Mouse (Mus musculus): ENCODE results near the gene Sptan1. TPM values are rescaled to one million over a fixed set of nuclear protein-coding genes. Genes with fewer than 3 reads are reported as not detected.

Sptan1 gene
- polyA plus RNA-seq, 1 experiment from 2014 or later = 156 TPM

GRCm38 (mm10) chr2:30061215-30062166 is 96.1 kb downstream of the Sptan1 start:
- Histone ChIP-seq H3K27me3 (ENCODE audit: control insufficient read depth, insufficient read depth, low read length) (no peaks in the 10 kb centered on the region), H3K36me3 (ENCODE audit: control insufficient read depth, insufficient read depth, low read length) (no peaks in the 10 kb centered on the region), H3K4me2 (ENCODE audit: low read length) (peak overlapping the region; percentile 91), H3K4me3 (ENCODE audit: control insufficient read depth in 1 of 2, insufficient read depth in 1 of 2, low read depth in 1 of 2, low read length in 2 of 2) (peak overlapping the region; percentile 64 to 67), H3K4me1 (ENCODE audit: control insufficient read depth in 2 of 2, insufficient read depth in 2 of 2, low read length in 2 of 2) (peaks cover 19 to 22% of the 10 kb centered on the region in 2 experiments), H3K9ac (ENCODE audit: low read length) (peak overlapping the region; percentile 83), H3K27ac (replicated peaks in 1 of 2; ENCODE audit: control insufficient read depth in 1 of 2, insufficient read depth in 1 of 2, low read depth in 2 of 2, low read length in 2 of 2) (peak overlapping the region; percentile 96), H3K9me3 (ENCODE audit: control insufficient read depth, low read length) (no peaks in the 10 kb centered on the region)
- no peak for ATAC-seq (ENCODE audit: insufficient number of reproducible peaks, insufficient read depth, low FRiP score, low read depth)
- 8% methylated on average over 37 of the region's 37 CpGs for WGBS

GRCm38 (mm10) chr2:30062249-30063093 is 97.1 kb downstream of the Sptan1 start:
- Histone ChIP-seq H3K36me3 (ENCODE audit: control insufficient read depth, insufficient read depth, low read length) (no peaks in the 10 kb centered on the region), H3K9ac (ENCODE audit: low read length) (peak overlapping the region; percentile 83), H3K9me3 (ENCODE audit: control insufficient read depth, low read length) (no peaks in the 10 kb centered on the region), H3K27me3 (ENCODE audit: control insufficient read depth, insufficient read depth, low read length) (no peaks in the 10 kb centered on the region), H3K27ac (replicated peaks in 1 of 2; ENCODE audit: control insufficient read depth in 1 of 2, insufficient read depth in 1 of 2, low read depth in 2 of 2, low read length in 2 of 2) (peak overlapping the region; percentile 96), H3K4me1 (ENCODE audit: control insufficient read depth in 2 of 2, insufficient read depth in 2 of 2, low read length in 2 of 2) (peaks cover 16 to 22% of the 10 kb centered on the region in 2 experiments), H3K4me3 (ENCODE audit: control insufficient read depth in 1 of 2, insufficient read depth in 1 of 2, low read depth in 1 of 2, low read length in 2 of 2) (peak overlapping the region; percentile 64 to 67), H3K4me2 (ENCODE audit: low read length) (peak overlapping the region; percentile 91)
- WGBS = under 1% methylated on average over 40 of the region's 40 CpGs
- peak; percentile 14; the same call in 1 of the 2 replicates for ATAC-seq (ENCODE audit: insufficient number of reproducible peaks, insufficient read depth, low FRiP score, low read depth)

GRCm38 (mm10) chr2:30063235-30063634 is 97.9 kb downstream of the Sptan1 start:
- Histone ChIP-seq H3K4me3 (ENCODE audit: control insufficient read depth in 1 of 2, insufficient read depth in 1 of 2, low read depth in 1 of 2, low read length in 2 of 2) (peak overlapping the region; percentile 64 to 67), H3K27me3 (ENCODE audit: control insufficient read depth, insufficient read depth, low read length) (no peaks in the 10 kb centered on the region), H3K9ac (ENCODE audit: low read length) (peak overlapping the region; percentile 83), H3K27ac (replicated peaks in 1 of 2; ENCODE audit: control insufficient read depth in 1 of 2, insufficient read depth in 1 of 2, low read depth in 2 of 2, low read length in 2 of 2) (peak overlapping the region; percentile 96), H3K36me3 (ENCODE audit: control insufficient read depth, insufficient read depth, low read length) (peaks cover 5% of the 10 kb centered on the region), H3K9me3 (ENCODE audit: control insufficient read depth, low read length) (no peaks in the 10 kb centered on the region), H3K4me1 (ENCODE audit: control insufficient read depth in 2 of 2, insufficient read depth in 2 of 2, low read length in 2 of 2) (peaks cover 16 to 28% of the 10 kb centered on the region in 2 experiments), H3K4me2 (ENCODE audit: low read length) (peak overlapping the region; percentile 91)
- ATAC-seq (ENCODE audit: insufficient number of reproducible peaks, insufficient read depth, low FRiP score, low read depth) = no peak
- WGBS = 10% methylated on average over 8 of the region's 8 CpGs

- Histone ChIP-seq H3K4me1 (ENCODE audit: control insufficient read depth in 2 of 2, insufficient read depth in 2 of 2, low read length in 2 of 2) (peaks cover 16 to 32% of the 10 kb centered on the region in 2 experiments), H3K27me3 (ENCODE audit: control insufficient read depth, insufficient read depth, low read length) (no peaks in the 10 kb centered on the region), H3K9ac (ENCODE audit: low read length) (peak overlapping the region; percentile 83), H3K36me3 (ENCODE audit: control insufficient read depth, insufficient read depth, low read length) (peaks cover 10% of the 10 kb centered on the region), H3K4me2 (ENCODE audit: low read length) (peak overlapping the region; percentile 91), H3K4me3 (ENCODE audit: control insufficient read depth in 1 of 2, insufficient read depth in 1 of 2, low read depth in 1 of 2, low read length in 2 of 2) (peak overlapping the region; percentile 64 to 67; a peak in 3 of 4 replicates), H3K9me3 (ENCODE audit: control insufficient read depth, low read length) (no peaks in the 10 kb centered on the region), H3K27ac (replicated peaks in 1 of 2; ENCODE audit: control insufficient read depth in 1 of 2, insufficient read depth in 1 of 2, low read depth in 2 of 2, low read length in 2 of 2) (peak overlapping the region; percentile 96)
- ATAC-seq (ENCODE audit: insufficient number of reproducible peaks, insufficient read depth, low FRiP score, low read depth) = no peak
- 22% methylated on average over 3 of the region's 3 CpGs for WGBS
Observed at GRCm38 (mm10) chr2:30063791-30064190, 98.4 kb downstream of the Sptan1 start.

GRCm38 (mm10) chr2:30064298-30064697 is 98.9 kb downstream of the Sptan1 start:
- Histone ChIP-seq H3K36me3 (ENCODE audit: control insufficient read depth, insufficient read depth, low read length) (peaks cover 15% of the 10 kb centered on the region), H3K27me3 (ENCODE audit: control insufficient read depth, insufficient read depth, low read length) (no peaks in the 10 kb centered on the region), H3K27ac (replicated peaks in 1 of 2; ENCODE audit: control insufficient read depth in 1 of 2, insufficient read depth in 1 of 2, low read depth in 2 of 2, low read length in 2 of 2) (peak overlapping the region in 1 of 2 experiments; percentile 96; a peak in 1 of 4 replicates), H3K4me1 (ENCODE audit: control insufficient read depth in 2 of 2, insufficient read depth in 2 of 2, low read length in 2 of 2) (peaks cover 16 to 32% of the 10 kb centered on the region in 2 experiments), H3K9ac (ENCODE audit: low read length) (peak overlapping the region; percentile 83), H3K4me2 (ENCODE audit: low read length) (peak overlapping the region; percentile 91), H3K4me3 (ENCODE audit: control insufficient read depth in 1 of 2, insufficient read depth in 1 of 2, low read depth in 1 of 2, low read length in 2 of 2) (no peak overlapping the region), H3K9me3 (ENCODE audit: control insufficient read depth, low read length) (no peaks in the 10 kb centered on the region)
- no peak for ATAC-seq (ENCODE audit: insufficient number of reproducible peaks, insufficient read depth, low FRiP score, low read depth)
- 49% methylated on average over 3 of the region's 3 CpGs for WGBS

GRCm38 (mm10) chr2:30066046-30066901 is 100.9 kb downstream of the Sptan1 start:
- Histone ChIP-seq H3K4me1 (ENCODE audit: control insufficient read depth in 2 of 2, insufficient read depth in 2 of 2, low read length in 2 of 2) (peaks cover 16 to 32% of the 10 kb centered on the region in 2 experiments), H3K4me2 (ENCODE audit: low read length) (peak overlapping the region; percentile 88), H3K27me3 (ENCODE audit: control insufficient read depth, insufficient read depth, low read length) (no peaks in the 10 kb centered on the region), H3K9me3 (ENCODE audit: control insufficient read depth, low read length) (no peaks in the 10 kb centered on the region), H3K27ac (replicated peaks in 1 of 2; ENCODE audit: control insufficient read depth in 1 of 2, insufficient read depth in 1 of 2, low read depth in 2 of 2, low read length in 2 of 2) (peak overlapping the region; percentile 98 to 100), H3K4me3 (ENCODE audit: control insufficient read depth in 1 of 2, insufficient read depth in 1 of 2, low read depth in 1 of 2, low read length in 2 of 2) (peak overlapping the region; percentile 99 to 100), H3K9ac (ENCODE audit: low read length) (peak overlapping the region; percentile 99), H3K36me3 (ENCODE audit: control insufficient read depth, insufficient read depth, low read length) (peaks cover 31% of the 10 kb centered on the region)
- WGBS = under 1% methylated on average over 56 of the region's 101 CpGs
- peak; percentile 91 for ATAC-seq (ENCODE audit: insufficient number of reproducible peaks, insufficient read depth, low FRiP score, low read depth)

Data from heart, embryonic 14.5 days (tissue).